Mouse (Mus musculus): ENCODE results near the gene Nlrp4c.

DNA sequence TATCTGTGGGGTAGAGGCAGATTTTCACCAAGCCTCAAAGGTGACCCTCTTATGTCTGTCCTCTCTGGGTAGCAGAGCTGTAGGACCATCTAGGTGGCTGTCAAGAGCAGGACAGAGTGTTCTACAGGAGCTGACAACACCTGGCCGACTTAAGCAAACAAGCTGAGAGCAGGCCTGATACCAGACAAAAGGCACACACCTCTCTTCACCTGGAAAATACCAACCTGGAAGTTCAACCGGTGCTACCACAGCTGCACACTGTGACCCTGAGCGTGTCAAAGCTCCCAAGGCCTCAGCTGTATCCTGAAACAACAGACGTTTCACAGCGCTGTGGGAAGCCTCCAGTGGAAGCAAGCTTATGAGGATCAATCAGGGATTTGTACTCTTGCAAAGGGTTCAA lies 102.7 kb downstream of the Nlrp4c start:
- TF ChIP-seq POLR2A (IDR thresholded peaks at IDR 0.05; ENCODE audit: borderline replicate concordance, insufficient read depth, low read length) (no peak), CTCF (IDR thresholded peaks at IDR 0.05; ENCODE audit: borderline replicate concordance, insufficient read depth, low read depth, low read length) (no peak)
